Mouse (Mus musculus): ENCODE data around the gene Hmga2.

GRCm38 (mm10) chr10:120426086-120426610, 50.1 kb downstream of the Hmga2 start:
- TF ChIP-seq CTCF (IDR thresholded peaks at IDR 0.05; ENCODE audit: low read depth) = no peak
- no peak for TF ChIP-seq EP300 (IDR thresholded peaks at IDR 0.05; ENCODE audit: low read depth)

Data from liver, embryonic 14.5 days (tissue).